Mouse (Mus musculus) heart, adult 2 months (tissue): ENCODE results near the gene Vps33b.

ENCODE experiments used
- CTCF ChIP-seq: fragments of 200-600 bp; IDR thresholded peaks from 2 replicates; pipeline ENCODE4 v1.8.1; 2022; ENCODE audit warnings: antibody characterized with exemption, mild to moderate bottlenecking, moderate library complexity
- EP300 ChIP-seq: fragments of 200-500 bp; IDR thresholded peaks from 2 replicates; pipeline ENCODE4 v1.6.1; 2011; ENCODE audit warnings: low read depth, low read length, control low read depth; ENCODE audit not compliant: insufficient read depth

DNA sequence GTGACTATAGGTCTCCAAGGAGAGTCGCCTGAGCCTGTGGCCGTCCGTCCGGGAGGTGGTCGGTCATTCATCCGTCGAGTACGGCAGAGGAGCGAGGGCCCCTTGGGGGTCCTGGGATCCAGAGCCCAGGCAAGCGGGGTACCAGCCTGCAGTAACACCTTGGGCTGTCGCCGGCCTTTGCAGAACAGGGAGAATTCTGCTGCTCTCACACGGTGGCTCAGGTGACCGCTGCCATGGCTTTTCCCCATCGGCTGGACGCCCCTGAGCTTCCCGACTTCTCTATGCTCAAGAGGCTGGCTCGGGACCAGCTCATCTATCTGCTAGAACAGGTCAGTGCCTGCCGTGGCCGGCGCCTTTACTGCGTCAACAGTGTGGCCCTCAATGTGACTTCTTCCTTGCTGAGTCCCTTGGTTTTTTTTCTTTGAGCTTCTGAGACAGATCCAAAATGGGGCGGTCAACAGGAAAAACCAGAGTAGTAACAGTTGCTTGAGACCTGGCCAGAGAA is 354 bp downstream of the Vps33b start:
- TF ChIP-seq EP300 (no peak), CTCF (no peak)
